Mouse (Mus musculus): ENCODE results near the gene Sh3bgrl2.

- TF ChIP-seq CTCF (IDR thresholded peaks at IDR 0.05; ENCODE audit: control insufficient read depth, insufficient read depth, insufficient replicate concordance, low read depth, low read length) (no peak), POLR2A (IDR thresholded peaks at IDR 0.05; ENCODE audit: control insufficient read depth, low read depth, low read length) (no peak)
These were observed 86.6 kb downstream of the Sh3bgrl2 start for GRCm38 (mm10) chr9:83634703-83635102.

Data from testis, adult 2 months (tissue).